Mouse (Mus musculus) lung, postnatal 14 days (tissue): ENCODE data around the gene Man1c1.

ENCODE experiments used
- DNase-seq: peaks from one replicate; pipeline ENCODE4 v3.0.0; 2021

The Man1c1 gene

DNA sequence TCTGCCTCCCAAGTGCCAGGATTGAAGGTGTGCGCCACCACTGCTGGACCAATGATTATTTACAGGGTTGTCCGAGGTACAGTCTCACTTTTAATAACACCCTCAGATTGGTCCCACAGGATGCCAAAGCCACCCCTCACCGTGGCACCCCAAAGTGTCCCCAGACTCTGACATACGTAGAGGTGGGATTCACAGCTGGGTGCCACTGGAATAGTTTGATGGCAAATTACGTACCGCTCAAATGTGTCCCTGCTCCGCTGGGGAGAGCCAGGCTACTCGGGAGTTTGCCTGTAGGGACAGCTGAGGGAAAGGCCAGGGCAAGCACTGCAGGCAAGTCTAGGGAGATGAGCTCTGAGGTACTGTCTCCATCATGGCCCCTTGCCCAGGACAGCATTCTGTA, 30.9 kb downstream of the Man1c1 start:
- DNase-seq: no peak

DNA sequence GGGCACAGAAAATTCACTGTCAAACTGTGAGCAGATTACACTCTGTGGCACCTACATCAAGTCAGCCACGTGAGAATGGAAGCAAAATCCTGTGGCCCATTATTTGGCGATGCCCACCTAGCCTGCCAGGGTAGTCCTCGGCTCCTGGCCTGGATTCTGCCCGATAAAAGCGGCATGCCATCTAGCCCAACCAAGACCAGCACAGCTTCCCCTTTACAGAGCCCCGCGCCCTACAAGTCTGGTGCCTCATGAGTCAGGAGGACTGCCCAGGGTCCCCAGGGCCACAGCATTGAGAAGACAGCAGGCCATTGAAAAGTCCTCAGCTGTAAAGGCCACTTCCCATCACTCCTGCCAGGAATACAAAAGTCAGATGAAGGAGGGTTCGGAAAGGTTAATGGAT, 31.8 kb downstream of the Man1c1 start:
- no peak for DNase-seq

DNA sequence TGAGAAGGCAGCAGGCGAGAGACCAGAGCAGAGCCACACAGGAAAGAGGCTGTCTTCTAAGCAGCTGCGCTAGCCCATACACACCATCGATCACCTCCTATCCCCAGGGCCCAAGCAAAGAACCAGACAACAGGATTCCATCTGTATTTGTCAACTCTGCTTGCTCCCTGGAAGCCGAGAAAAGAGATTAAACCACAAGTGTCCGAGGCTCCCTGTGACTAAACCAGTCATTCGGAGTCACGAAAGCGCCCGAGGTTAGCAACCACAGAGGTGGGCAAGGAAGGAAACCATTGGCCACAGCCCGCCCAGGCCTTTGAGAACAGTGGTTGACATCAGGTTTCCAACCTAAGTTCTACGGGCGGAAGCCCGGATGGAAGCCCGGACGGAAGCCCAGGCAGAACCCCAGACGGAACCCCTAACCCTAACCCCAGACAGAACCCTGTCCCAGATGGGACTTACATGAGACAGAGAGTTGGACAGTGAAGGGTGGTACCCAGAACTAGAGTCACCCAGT, 32.4 kb downstream of the Man1c1 start:
- no peak for DNase-seq

GRCm38 (mm10) chr4:134669742-134670354, 34.2 kb downstream of the Man1c1 start:
- no peak for DNase-seq

DNA sequence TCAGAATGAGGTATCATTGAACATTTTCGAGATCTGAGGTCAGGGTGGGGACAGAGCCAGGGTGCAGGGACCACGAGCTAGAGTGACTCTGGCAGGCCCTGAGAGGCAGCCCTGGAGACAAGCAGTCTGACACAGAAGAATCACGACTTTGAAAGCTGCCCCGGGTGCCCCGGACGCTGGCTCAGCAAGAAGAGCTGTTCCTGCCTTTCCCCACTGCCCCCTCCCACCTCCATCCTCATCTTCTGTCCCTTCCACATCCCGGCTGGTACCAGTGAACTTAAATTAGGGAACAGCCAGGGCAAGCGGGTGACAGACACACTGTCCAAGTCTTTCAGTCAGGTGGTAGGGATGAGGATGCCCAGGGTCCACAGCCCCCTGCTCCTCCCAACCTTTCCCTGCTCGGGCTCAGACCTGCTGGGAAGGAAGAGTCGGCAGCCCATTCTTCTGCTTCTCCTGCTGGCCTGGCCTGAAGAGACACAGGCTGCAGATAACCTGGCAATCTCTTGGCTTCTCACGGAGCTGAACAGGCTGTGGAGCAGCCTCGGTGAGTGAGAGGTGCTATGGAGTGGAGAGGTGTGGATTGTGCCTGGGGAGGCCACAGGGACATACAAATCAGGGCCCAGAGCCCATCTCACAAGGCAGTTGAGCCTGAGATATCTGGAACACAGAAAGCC, 35.6 kb downstream of the Man1c1 start:
- no peak for DNase-seq

- no peak for DNase-seq
These were observed 37.7 kb downstream of the Man1c1 start for GRCm38 (mm10) chr4:134666391-134666790.

- no peak for DNase-seq
These were observed 41.0 kb downstream of the Man1c1 start for GRCm38 (mm10) chr4:134663052-134663451.

- DNase-seq: no peak
These were observed 43.4 kb downstream of the Man1c1 start for GRCm38 (mm10) chr4:134660630-134661183.

GRCm38 (mm10) chr4:134659354-134660301, 44.5 kb downstream of the Man1c1 start:
- DNase-seq: no peak

- DNase-seq: no peak
These were observed 46.6 kb downstream of the Man1c1 start for GRCm38 (mm10) chr4:134657473-134657872.

DNA sequence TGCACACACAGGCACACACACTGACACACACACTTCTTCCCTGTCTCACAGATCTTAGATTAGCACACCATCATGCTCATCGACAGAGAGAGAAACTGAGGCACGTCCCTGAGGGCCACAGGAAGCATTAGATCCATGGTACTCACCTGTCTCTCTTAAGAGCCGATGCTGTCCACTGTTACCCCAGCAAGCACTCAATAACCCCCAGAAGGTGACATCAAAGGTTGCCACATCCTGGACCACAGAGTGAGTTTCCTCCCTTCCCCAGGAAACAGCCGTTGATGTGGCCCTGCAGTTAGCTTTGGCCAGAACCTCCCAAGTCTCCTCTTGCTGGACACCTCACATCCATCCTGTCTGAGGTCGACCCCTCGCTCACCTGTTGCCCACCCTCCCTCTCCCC, 49.7 kb downstream of the Man1c1 start:
- DNase-seq: no peak

GRCm38 (mm10) chr4:134652720-134653119, 51.4 kb downstream of the Man1c1 start:
- DNase-seq: no peak

GRCm38 (mm10) chr4:134652151-134652550, 51.9 kb downstream of the Man1c1 start:
- no peak for DNase-seq

DNA sequence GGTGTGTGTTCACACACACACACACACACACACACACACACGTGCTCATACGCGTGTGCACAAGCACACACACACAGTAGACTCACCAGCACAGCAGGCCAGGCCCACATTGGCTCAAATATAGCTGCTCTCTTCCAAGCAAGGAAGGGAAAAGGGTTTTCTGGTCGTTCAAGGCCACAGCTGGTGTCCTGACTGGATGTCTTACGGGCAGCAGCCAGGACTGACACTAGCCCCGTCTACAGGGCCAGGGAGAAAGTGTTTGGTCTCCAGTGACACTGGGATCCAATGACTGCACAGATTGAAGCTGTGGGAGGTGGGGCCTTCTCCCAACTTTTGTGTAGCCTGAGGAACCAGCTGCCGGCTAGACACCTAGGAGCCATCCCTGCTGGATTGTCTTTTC, 52.7 kb downstream of the Man1c1 start:
- DNase-seq: no peak

DNA sequence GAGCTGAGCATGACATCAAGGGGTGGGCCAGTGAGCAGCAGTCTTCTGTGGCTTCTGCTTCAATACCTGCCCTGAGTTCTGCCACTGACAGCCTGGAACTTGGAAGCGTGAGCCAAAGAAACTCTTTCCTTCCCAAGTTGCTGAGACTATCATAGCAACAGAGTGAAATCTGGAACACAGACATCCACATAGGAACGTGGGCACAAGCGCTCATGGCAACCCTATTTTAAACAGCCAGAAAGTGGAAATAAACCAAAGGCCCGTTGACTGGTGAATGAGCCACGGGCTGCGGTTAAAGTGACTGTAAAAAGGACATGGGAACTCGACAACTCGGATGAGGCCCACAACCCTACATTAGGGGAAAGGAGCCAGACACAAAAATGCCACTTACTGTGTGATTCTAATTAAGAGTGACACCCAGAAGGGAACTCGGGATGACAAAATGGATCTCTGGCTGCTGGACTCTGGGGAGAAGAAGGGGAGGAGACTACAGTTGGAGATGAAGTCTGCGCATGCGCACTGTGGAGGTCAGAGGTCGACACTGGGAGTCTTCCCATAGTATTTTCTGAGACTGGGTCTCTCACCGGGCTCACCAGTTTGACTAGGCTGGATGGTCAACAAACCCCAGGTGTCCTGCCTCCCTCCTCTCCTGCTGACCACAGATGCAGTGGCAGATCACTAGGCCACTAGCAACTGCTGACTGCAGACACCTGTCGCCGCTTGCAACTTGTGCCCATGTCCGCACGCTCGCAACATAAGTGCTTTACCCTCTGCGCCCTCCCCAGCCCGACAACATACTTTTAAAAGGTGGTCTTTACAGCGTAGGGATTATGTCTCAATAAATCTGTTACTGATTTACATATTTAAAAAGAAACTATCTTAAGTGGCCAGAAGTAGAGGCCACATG, 58.8 kb downstream of the Man1c1 start:
- DNase-seq: no peak

DNA sequence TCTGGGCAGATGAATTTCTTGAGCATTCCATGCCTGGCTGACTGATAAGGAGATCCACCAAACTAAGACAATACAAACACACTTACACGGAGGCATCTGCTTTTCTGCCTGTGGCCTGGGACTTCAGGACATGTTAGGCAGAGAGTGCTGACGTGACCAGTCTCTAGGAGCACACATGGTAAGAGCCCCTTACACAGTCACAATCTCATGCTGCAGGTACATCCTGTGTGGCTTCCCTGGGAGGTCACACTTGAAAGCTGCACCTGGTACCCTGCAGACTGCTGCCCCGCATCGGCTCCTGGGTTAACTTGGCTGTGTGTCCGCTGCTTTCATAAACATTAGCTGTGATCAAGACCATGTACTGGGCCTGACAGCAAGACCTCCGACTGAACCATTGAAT, 59.7 kb downstream of the Man1c1 start:
- DNase-seq: no peak

GRCm38 (mm10) chr4:134641711-134642516, 62.2 kb downstream of the Man1c1 start:
- no peak for DNase-seq

- DNase-seq: no peak
These were observed 64.8 kb downstream of the Man1c1 start for GRCm38 (mm10) chr4:134639325-134639724.

DNA sequence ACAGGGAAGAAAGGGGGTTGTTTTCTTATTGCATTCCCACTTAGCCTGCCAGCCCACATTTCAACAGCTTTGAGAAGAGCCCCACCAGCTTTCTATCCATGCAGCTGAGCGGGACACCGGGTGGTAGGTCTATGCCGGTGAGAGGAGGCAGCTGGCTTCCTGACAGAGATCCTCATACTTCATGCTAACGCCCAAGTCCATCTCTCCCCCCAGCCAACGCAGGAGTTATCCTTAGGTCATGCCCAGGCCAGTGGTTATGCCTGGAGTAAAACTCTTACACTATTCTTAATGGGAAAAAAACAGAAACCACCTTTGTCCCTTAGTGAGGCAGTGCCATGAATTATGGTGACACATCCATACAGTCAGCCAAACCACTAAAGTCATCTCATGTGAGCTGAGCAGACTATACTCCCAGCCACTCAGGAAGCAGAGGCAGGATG, 66.0 kb downstream of the Man1c1 start:
- DNase-seq: no peak

- DNase-seq: no peak
These were observed 67.7 kb downstream of the Man1c1 start for GRCm38 (mm10) chr4:134636406-134636805.

- DNase-seq: no peak
These were observed 70.1 kb downstream of the Man1c1 start for GRCm38 (mm10) chr4:134634001-134634400.
